Mouse (Mus musculus): ENCODE measurements around the gene Ddx49.

Gene Ddx49

DNA sequence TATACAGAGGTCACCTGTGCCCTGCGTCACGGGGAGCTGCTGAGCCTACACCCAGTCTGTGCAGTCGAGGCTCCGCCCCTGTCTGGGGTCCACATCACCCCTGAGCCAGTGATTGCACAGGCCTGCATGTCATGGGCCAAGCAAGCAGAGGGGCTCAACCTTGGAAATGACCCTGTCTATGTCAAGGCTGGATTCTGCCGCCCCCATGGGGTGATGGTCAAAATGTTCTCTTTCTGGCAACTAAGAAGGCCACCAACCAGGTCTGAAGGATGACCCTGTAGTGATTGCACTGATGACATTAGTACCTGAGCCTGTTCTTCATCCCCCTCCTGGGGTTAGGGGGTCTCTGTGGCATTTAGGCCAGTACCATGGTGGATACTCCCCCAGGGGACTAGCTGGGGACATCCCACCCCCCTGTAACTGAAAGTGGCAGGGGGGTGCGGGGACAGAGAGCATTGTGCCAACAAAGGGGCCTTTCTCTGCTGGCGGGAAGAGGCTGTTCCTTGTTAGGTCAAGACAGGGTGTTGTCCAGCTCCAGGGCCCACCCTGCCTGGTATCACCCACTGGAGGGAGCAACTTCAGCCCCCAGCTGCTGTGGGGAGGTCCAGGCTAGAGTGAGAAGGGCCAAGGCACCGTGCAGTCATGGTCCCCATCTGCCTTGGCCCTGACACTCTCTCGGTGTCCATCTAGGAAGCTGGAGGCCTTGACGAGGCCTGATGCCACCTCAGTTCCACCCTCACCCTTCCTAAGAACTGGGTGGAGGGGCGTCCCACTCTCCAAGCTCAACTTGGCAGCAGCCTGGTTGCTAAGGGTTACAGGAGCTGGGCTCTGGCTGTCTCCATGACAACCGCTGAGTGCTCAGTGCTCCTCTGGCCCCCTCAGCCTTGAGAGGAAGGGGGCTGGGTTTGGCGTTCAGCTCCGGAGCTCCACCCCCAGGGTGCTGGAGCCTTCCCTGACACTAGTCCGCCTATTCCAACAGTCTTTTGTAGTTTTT lies 14.5 kb upstream of the Ddx49 start:
- DNase-seq = no peak

- DNase-seq = peak; percentile 72
These were observed 13.6 kb upstream of the Ddx49 start, which contains the start of gene Cers1 for GRCm38 (mm10) chr8:70315624-70316510. Gene Cers1 (plus strand): TSS chr8:70315775.

DNA sequence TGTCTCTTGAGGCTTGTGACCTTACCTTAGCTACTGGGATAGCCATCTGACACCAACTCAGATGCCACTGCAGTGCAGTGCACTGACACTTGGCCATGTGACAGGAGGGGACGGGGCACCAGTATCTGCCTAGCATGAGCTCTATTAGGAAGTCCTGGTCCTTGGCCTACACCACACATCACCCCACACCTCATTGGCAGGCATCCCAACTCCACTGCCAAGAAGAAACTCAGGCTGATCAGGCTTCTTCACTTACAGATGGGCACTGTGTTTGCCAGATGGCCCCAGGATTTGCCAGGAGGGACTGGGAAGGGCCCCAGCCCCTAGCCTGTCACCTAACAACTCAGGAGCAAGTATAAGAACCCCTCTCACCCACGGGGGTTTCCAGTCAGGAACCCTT lies 11.1 kb upstream of the Ddx49 start:
- no peak for DNase-seq

DNA sequence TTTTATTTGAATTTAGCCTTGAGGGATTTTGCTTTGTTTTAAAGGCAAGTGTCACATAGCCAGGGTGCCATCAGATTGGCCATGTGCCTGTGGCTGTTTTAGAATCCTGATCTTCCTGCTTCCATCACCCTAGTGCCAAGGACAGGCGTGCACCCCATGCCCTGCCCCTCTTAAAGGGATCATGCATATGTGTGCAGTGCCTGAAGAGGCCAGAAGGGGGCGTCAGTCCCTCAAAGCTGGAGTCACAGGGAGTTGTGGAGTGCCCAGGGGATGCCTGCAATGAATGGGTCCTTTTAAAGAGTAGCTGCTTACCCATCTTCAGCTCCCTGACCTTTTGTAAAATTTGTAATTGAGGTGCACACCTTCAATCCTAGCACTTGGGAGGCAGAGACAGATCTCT lies 7.0 kb upstream of the Ddx49 start:
- no peak for DNase-seq

DNA sequence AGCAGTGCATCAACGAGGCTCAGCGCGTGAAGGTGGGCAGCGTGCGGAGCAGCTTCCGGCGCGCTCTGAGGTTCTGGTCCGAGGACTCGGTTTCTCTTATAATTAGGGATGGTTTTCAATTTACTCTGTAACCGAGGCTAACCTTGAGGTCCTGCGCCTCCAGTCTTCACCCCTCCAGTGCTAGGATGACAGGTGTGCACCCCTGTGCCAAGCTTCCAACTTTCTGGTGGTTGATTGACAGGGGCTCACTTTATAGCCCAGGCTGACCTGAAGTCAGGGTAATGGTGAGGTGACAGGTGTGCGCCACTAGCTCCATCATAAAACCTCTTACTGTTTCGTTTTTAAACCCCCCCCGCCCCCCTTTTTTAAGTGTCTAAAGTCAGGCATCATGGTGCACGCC lies 612 bp upstream of the Ddx49 start:
- DNase-seq = no peak

- DNase-seq = no peak
These were observed 1.4 kb downstream of the Ddx49 start for GRCm38 (mm10) chr8:70300881-70301280.

- DNase-seq = no peak
These were observed 8.3 kb downstream of the Ddx49 start for GRCm38 (mm10) chr8:70293988-70294405.

- peak; percentile 36 for DNase-seq
These were observed 15.6 kb downstream of the Ddx49 start for GRCm38 (mm10) chr8:70286737-70287136.

GRCm38 (mm10) chr8:70285304-70285703 lies 17.0 kb downstream of the Ddx49 start:
- no peak for DNase-seq

GRCm38 (mm10) chr8:70284421-70284820 lies 17.9 kb downstream of the Ddx49 start:
- no peak for DNase-seq

- DNase-seq = no peak
These were observed 18.9 kb downstream of the Ddx49 start for GRCm38 (mm10) chr8:70283136-70284077.

DNA sequence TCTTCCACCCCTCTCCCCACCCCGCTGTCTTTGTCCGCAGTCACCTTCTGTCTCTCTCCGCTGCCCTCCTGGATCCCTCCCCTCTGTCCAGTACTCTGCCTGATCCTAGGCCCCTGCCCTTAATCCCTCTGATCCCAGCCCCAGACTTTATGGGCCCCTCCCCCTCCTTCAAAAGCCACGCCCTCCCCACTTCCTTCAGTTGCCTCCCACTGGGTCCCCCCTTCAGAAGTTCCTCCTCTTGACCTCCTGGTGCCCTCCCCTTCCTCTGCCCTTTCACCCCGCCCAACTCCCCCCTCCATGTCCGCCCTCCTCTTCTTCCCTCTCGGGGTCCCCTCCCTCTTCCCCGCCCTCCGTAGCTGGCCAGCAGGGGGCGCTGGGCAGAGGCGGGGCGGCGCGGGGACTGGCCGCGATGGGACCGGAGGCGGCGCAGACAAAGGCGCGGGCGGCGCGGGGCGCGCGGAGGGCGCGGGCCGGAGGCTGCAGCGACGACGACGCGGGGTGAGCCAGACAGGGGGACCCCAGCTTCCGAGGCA lies 19.6 kb downstream of the Ddx49 start, which contains the start of gene Homer3:
TSS of gene Homer3 (plus strand) at position 225 of the 533 bp plus-strand sequence.
- peak; percentile 96 for DNase-seq

DNA sequence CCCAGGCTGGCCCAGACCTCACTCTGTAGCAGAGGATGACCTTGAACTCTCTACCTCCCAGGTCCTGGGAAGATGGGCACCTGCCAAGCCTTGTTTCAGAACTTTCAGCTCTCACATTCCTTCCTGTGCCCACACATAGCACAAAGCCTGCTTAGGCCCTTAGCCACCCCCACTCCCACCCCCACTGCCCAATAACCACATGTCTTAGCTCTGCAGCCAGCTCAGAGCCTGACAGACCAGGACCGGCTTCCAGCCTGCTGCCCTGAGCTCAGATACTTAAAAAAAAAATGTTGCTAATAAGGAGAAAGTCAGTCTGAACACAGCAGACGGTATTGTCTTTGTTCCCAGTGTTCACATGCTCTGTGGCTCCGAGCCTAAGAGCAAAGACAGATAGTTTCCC lies 21.3 kb downstream of the Ddx49 start:
- DNase-seq = no peak

DNA sequence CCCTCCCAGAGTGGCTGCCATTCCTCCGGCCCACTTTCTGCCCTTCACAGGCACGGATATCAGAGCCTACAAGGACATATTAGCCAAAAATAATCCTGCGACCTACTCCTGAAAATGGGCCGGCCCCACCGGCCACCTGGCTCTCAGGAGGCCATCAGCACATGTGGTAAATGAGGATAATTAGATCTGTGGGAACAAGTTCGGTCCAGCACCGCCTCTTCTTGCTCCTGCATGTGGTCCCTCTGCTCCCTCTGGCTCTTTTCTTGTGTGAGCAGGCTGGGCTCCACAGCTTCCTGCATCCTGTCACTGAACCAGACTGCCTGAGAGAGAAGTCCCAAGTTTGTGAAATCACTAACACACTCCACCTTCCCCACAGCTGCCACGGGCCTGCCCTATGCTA lies 23.0 kb downstream of the Ddx49 start:
- no peak for DNase-seq

- no peak for DNase-seq
These were observed 24.1 kb downstream of the Ddx49 start for GRCm38 (mm10) chr8:70278175-70278574.

DNA sequence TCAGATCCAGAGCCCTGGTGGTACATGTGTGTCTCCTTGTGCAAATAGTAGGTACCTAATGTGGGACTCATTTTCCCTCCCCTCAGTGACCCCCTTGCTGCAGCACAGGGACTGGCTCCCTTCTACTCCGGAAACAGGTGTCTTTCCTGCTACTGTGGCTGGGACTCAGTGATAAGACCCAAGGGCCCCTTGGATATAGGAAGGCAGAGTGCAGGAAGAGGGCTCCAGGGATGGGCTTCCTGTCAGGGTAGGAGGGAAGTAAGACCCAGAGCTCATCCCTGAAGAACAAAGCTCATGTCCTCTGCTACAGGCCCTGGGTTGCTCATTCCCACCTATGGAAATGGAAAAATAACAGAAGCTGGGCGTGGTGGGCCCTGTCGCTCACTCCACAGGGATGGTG lies 25.8 kb downstream of the Ddx49 start:
- DNase-seq = no peak

GRCm38 (mm10) chr8:70274350-70274749 lies 27.9 kb downstream of the Ddx49 start:
- no peak for DNase-seq

DNA sequence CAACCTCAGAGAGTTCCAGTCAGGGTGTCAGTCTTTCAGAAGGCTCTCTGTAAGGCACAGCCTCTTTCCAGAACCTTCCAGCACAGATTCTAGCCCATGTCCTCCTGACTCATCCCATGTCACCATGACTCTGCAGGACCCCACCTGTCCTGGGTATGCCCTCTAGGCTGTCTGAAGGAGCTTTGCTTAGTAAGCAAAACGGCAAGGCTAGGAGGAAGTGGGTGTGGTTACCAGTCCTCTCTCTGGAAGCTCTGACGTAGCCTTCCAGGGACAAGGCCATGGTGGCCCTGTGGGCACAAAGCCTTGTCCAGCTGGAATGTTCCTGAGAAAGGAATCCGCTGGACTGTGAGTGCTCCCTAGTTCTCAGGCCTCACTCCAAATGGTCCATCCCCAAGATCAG lies 29.3 kb downstream of the Ddx49 start:
- peak; percentile 42 for DNase-seq

DNA sequence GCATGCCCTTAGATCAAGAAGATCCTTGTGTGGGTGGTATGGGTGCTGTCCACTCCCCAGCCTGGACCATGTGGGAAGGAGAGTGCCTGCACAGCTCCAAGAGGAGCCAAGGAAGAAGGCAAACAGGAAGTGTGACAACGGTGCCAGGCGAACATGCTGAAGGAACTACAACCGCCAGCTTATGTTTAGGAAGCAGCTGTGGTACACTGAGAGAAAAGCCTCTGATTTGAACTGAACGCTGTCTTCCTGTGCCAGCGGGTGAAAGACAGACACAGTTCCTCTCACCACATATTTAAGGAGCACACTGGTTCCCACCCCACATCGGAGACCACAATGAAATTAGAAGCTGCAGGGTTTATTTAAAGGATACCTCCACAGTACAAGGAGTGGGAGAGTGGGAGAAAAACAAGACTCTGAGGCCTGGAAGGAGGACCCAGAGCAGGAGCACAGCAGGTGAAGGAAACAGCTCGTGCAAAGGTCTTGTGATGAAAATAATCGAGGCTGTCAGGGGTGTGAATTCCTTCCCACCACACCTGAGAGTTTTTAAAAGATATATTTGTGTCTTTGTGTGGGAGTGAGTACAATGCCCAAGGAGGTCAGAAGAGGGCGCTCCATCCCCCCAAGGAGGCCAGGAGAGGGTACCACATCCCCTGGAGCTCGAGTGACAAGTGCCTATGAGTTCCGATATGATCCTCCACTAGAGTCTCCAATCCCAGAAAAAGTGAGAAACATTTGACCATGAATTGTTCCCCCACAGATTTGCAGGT lies 33.3 kb downstream of the Ddx49 start:
- peak; percentile 51 for DNase-seq

GRCm38 (mm10) chr8:70268311-70268710 lies 34.0 kb downstream of the Ddx49 start:
- DNase-seq = no peak

DNA sequence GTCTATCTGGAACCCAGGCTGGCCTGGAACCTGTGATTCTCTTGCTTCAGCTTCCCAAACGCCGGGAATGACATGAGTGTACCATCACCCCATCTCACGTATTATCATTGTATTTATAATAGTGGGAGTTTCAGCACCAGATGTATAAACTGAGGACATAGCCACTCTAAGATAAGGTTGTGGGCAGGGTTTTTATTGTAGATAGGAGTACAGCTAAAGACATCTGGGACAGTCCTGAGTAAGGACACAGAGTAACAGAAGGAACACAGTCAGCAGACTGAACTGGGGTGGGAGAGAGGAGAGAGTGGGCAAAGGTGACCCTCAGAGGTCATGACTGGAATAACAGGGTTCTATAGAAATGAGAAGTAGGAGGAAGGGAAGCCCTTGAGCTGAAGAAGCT lies 34.6 kb downstream of the Ddx49 start:
- no peak for DNase-seq
